Comparison of ENCODE assay signal across 24 mouse cellular contexts in genomic region chr1:93432087-93432486, GRCm38 (mm10). TPM values are rescaled to one million over a fixed set of nuclear protein-coding genes. Genes with fewer than 3 reads are reported as not detected.
"Had no signal": no experiment of that assay in that cellular context is flagged by ENCODE, and none has a peak within 500 bp of the region (broad histone marks: within the 10 kb centered on the region; RNA-seq: fewer than 3 reads in every experiment).

No protein-coding gene starts in this region.

- H3K9ac ChIP-seq: limb, embryonic 12.5 days; limb, embryonic 15.5 days; lung, embryonic 14.5 days; midbrain, embryonic 13.5 days; neural tube, embryonic 13.5 days had no signal

- H3K4me3 ChIP-seq: limb, embryonic 12.5 days; limb, embryonic 15.5 days; megakaryocyte, embryonic 14.5 days; midbrain, embryonic 10.5 days; midbrain, embryonic 13.5 days; myocyte; neural tube, embryonic 13.5 days had no signal

- H3K27me3 ChIP-seq: limb, embryonic 12.5 days; limb, embryonic 15.5 days; megakaryocyte, embryonic 14.5 days; midbrain, embryonic 13.5 days; neural tube, embryonic 13.5 days had no signal

- ATAC-seq: inflammation-experienced regulatory T-cells, adult 6 months; intestine, postnatal 0 days; lung, postnatal 0 days; midbrain, embryonic 13.5 days; midbrain, embryonic 16.5 days had no signal

- H3K4me2 ChIP-seq: limb, embryonic 12.5 days; limb, embryonic 15.5 days; lung, embryonic 14.5 days; midbrain, embryonic 13.5 days; neural tube, embryonic 13.5 days had no signal

- H3K27ac ChIP-seq: limb, embryonic 12.5 days; limb, embryonic 15.5 days; midbrain, embryonic 10.5 days; midbrain, embryonic 13.5 days; neural tube, embryonic 13.5 days; stomach, postnatal 0 days had no signal

- H3K9me3 ChIP-seq: limb, embryonic 12.5 days; limb, embryonic 15.5 days; megakaryocyte, embryonic 14.5 days; midbrain, embryonic 10.5 days; midbrain, embryonic 13.5 days; neural tube, embryonic 13.5 days had no signal

- DNase-seq: kidney, adult 2 months; kidney, postnatal 10 days; kidney, postnatal 36 days; left cerebral cortex, postnatal 4 days; lung, embryonic 14.5 days; lung, postnatal 36 days; right cerebral cortex, adult 18-20 months; right cerebral cortex, postnatal 14 days; right cerebral cortex, postnatal 4 days; thymus, adult 2 months; thymus, postnatal 14 days; thymus, postnatal 4 days had no signal

- H3K4me1 ChIP-seq: limb, embryonic 12.5 days; limb, embryonic 15.5 days; midbrain, embryonic 10.5 days; midbrain, embryonic 13.5 days; neural tube, embryonic 13.5 days had no signal

RNA-seq across cellular contexts. Expression of gene Ano7, which starts 58.4 kb away (rescaled TPM):
- polyA plus RNA-seq: myocyte had no signal
